Mouse (Mus musculus) neural tube, embryonic 13.5 days (tissue): ENCODE measurements around the gene Wnt6. TPM values are rescaled to one million over a fixed set of nuclear protein-coding genes. Genes with fewer than 3 reads are reported as not detected.

Experiments used
- ATAC-seq: fragments of 200-750 bp; cut with Nextera tagmentation; 2 replicates; pipeline ENCODE4 v1.8.0; 2017; ENCODE audit warnings: low read depth, mild to moderate bottlenecking, moderate TSS enrichment, moderate library complexity
- H3K27ac ChIP-seq: fragments of 300-500 bp; sonication (generic); replicated peaks from 2 replicates; pipeline ENCODE4 v1.5.1; 2015; ENCODE audit warnings: moderate library complexity, mild to moderate bottlenecking, inconsistent platforms
- H3K27me3 ChIP-seq: fragments of 300-500 bp; sonication (generic); 2 replicates; pipeline ENCODE4 v1.6.1; 2015; ENCODE audit warnings: mild to moderate bottlenecking, inconsistent platforms
- H3K36me3 ChIP-seq: fragments of 300-500 bp; sonication (generic); 2 replicates; pipeline ENCODE4 v1.6.1; 2015; ENCODE audit warnings: mild to moderate bottlenecking, inconsistent platforms
- H3K4me1 ChIP-seq: fragments of 300-500 bp; sonication (generic); replicated peaks from 2 replicates; pipeline ENCODE4 v1.6.1; 2015; ENCODE audit warnings: inconsistent platforms
- H3K4me2 ChIP-seq: fragments of 300-500 bp; sonication (generic); 2 replicates; pipeline ENCODE4 v1.6.1; 2015; ENCODE audit warnings: inconsistent platforms, mild to moderate bottlenecking, moderate library complexity
- H3K4me3 ChIP-seq: fragments of 300-500 bp; sonication (generic); 2 replicates; pipeline ENCODE4 v1.5.1; 2015; ENCODE audit warnings: mild to moderate bottlenecking, inconsistent platforms
- H3K9ac ChIP-seq: fragments of 300-500 bp; sonication (generic); 2 replicates; pipeline ENCODE4 v1.6.1; 2015; ENCODE audit warnings: moderate library complexity, mild to moderate bottlenecking, inconsistent platforms
- H3K9me3 ChIP-seq: fragments of 300-500 bp; sonication (generic); 2 replicates; pipeline ENCODE4 v1.6.1; 2016; ENCODE audit warnings: inconsistent platforms
- WGBS: fragments of 180-500 bp; shearing (Covaris S2); methylation state at CpG from one replicate; pipeline ENCODE4 v1.1.7; 2015; 5-methylcytosine and 5-hydroxymethylcytosine counted together
- polyA plus RNA-seq: library from polyadenylated mRNA; unstranded; fragments of >200 nt; fragmentation: Nextera tagmentation; extraction: Ambion mirVana; gene quantifications from 2 replicates; pipeline ENCODE4 v1.2.1, GENCODE M21; 2015

Gene Wnt6
- polyA plus RNA-seq, 1 experiment from 2014 or later: 8.9 TPM

DNA sequence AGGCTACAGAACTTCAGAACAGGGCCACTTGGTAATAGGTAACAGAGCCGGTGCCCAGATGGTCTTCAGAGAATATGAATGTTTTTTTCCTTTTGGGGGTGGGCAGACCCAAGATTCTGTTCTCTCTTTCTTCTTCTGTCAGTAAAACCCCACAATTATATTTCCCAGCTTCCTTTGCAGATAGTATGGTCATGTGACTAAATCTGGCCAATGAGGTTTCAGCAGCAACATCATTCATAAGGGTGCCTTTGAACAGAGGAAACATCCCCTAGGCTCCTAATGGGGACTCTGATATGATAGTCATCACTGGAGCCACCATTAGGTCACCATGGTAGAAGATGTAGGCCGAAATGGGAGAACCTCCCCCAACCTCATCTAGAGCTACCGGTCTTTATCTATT is 18.9 kb upstream of the Wnt6 start:
- Histone ChIP-seq H3K4me3 (no peak overlapping the region), H3K27ac (no peak overlapping the region), H3K4me2 (no peak overlapping the region), H3K27me3 (peaks cover 14% of the 10 kb centered on the region), H3K4me1 (peaks cover 5% of the 10 kb centered on the region; the same call in 1 of the 2 replicates), H3K9me3 (no peaks in the 10 kb centered on the region), H3K36me3 (no peaks in the 10 kb centered on the region), H3K9ac (no peak overlapping the region)
- no peak for ATAC-seq
- 97% methylated on average over 3 of the region's 3 CpGs for WGBS

DNA sequence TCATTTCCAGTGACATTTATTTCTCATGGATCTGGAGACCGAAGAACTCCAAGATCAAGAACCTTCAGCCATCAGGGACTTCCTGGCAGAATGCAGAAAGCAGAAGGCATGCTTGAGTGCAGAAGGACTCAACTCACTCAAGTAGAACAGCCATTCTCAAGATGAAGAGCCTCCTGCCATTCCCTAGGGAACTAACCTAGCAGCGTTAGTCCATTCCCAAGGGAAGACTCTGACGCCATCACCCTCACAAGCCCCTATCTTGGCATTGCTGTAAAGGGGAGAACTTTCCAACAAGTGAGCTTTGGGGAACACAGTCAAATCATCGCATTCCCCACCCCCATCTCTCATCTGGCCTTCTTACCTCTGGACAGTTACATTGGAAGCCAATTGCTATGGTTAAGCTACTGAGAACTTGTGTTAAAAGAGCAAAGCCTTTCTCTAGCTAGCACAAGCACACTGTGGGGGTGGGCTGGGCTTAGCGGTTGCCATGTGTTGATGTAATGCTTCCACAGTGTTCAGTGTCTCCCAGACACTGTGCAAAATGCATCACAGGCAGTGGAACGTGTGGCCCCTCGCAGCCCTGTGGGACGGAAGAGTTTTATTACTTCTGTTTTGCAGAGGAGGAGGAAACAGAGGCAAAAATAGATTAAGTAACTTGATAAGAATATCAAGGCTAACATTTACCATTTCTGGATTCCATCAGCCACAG is 18.3 kb upstream of the Wnt6 start:
- WGBS: 87% methylated on average over 8 of the region's 8 CpGs
- no peak overlapping the region for H3K4me3 ChIP-seq
- no peak overlapping the region for H3K9ac ChIP-seq
- H3K9me3 ChIP-seq: no peaks in the 10 kb centered on the region
- no peak for ATAC-seq
- no peak overlapping the region for H3K4me2 ChIP-seq
- H3K27me3 ChIP-seq: peaks cover 12% of the 10 kb centered on the region
- no peak overlapping the region for H3K27ac ChIP-seq
- no peaks in the 10 kb centered on the region for H3K36me3 ChIP-seq
- peaks cover 4% of the 10 kb centered on the region; the same call in 1 of the 2 replicates for H3K4me1 ChIP-seq

DNA sequence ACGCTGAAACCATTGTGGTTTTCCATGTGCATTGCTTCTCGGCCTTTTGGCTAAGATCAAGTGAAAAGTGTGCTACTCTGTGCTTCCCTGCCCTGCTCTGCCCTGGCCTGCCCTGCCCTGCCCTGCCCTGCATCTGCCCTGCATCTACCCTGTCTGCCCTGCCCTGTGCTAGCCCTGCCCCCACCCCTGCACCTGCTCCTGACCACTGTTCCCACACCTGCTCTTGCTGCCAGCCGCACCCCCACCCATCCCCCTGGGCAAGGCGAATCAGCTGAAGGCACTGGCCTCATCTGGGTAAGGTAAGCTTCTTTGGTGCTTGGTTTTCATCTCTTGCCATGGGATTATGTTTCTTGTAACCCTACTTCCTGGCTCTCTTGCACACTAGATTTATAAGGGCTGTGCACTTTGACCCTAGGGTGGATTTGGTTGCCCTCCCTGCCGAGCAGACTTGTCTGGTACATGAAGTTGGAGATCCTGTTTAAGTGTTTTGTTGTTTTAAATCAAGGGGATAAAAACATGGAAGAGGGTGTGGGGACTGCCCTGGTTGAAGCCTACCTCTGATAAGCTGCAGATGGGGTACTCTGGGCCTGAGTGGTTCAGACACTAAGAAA is 17.4 kb upstream of the Wnt6 start:
- ATAC-seq: no peak
- Histone ChIP-seq H3K4me2 (no peak overlapping the region), H3K9me3 (no peaks in the 10 kb centered on the region), H3K4me3 (no peak overlapping the region), H3K4me1 (no peaks in the 10 kb centered on the region), H3K36me3 (no peaks in the 10 kb centered on the region), H3K27me3 (peaks cover 4% of the 10 kb centered on the region), H3K27ac (no peak overlapping the region), H3K9ac (no peak overlapping the region)
- WGBS: 77% methylated on average over 5 of the region's 5 CpGs

DNA sequence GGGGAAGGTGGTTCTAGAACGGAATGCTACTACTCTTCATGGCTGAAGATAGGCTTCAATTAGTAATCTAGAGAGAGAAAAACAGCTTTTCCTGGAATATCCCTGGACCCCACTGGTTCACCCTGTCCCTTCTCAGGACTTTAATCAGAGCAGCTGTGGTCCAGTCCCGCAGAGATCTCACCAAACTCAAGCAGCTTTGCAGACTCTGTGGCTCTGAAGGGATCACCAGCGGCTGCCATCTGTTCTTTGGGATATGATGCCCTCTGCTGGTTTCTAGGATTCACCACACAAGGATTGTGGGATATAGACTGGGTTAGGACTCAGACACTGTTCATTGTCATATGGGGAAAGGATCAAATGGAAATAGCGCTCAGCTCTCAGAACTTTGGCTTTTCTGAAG is 11.9 kb upstream of the Wnt6 start:
- no peak overlapping the region for H3K4me2 ChIP-seq
- H3K4me1 ChIP-seq: no peaks in the 10 kb centered on the region
- WGBS: 32% methylated on average over 4 of the region's 4 CpGs
- no peak for ATAC-seq
- H3K27ac ChIP-seq: no peak overlapping the region
- no peak overlapping the region for H3K4me3 ChIP-seq
- H3K27me3 ChIP-seq: peaks cover 36% of the 10 kb centered on the region
- H3K9me3 ChIP-seq: no peaks in the 10 kb centered on the region
- no peak overlapping the region for H3K9ac ChIP-seq
- H3K36me3 ChIP-seq: no peaks in the 10 kb centered on the region

DNA sequence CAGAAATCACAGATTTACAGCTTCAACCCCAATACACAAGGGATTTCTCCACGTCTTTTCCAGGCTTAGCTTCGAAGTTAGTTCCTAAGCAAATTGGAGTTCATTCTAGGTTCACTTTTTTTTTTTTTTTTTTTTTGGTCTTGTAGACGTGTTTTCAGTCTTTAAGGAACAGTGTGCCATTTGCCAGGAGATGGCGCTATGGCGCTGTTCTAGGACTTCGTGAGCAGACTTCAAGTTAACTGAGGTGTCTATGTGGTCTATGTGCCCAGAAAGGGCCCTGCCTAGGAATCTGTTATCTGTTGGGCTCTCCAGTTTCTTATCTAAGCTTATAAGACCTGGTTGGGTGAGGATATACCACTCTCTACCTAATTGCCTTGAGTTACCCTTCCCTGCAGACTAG is 8.6 kb upstream of the Wnt6 start:
- 3% methylated on average over 6 of the region's 6 CpGs for WGBS
- Histone ChIP-seq H3K9ac (no peak overlapping the region), H3K4me2 (no peak overlapping the region), H3K9me3 (no peaks in the 10 kb centered on the region), H3K4me1 (no peaks in the 10 kb centered on the region), H3K36me3 (no peaks in the 10 kb centered on the region), H3K27me3 (peaks cover 63% of the 10 kb centered on the region), H3K4me3 (no peak overlapping the region), H3K27ac (no peak overlapping the region)
- no peak for ATAC-seq

DNA sequence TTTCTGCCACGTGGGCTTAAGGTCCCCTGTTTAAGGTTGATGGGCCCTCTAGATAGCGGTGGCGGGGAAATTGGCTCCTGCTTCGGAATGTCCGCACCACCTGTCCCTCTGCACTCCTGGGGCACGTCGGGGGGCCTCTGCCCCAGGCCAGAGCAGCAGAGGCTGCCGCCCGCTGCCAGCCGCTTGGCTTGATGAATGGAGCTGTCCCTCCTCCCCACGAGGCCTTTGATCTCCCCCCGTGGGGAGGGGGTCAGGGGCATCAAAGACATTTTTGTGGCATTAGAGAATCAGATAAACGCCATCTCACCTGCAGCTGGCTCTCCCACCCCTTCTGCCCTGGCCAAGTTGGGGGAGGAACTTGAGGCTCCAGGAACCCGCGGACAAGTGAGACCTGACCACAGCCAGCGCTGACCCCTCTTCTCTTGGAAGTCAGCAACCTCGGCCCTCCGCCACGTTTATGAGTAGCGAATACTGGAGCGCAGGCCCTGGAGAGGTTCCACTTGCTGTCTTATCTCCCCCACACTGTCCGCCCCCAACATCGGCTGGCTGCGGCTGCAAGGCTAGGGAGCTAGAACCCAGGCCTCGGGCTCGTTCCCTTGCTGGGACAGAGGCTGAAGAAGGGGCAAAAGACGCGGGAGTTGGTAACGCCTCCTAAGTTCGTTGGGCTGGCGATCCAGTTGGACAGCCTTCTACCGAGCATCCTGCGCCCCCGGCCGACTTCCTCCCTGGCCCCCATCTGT is 795 bp upstream of the Wnt6 start:
- no peak for ATAC-seq
- WGBS: 1% methylated on average over 35 of the region's 35 CpGs

DNA sequence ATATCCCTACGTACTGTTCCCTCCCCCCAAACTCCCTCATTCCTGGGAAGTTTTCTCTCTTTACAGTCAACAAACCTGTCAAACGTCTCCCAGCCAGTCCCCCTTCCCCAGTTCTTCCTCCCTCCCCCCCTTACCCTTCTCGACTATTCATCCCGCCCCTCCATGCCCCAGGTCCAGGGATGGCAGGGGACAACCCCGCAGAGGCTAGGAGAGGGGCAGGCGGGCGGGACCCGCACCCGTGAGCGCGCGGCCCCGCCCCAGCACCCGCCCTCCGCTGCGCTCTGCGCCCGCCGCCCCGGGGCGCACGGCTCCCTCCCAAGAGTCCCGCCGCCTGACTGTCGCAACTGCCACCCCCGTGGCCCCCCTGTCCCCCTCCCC is 236 bp upstream of the Wnt6 start:
- Histone ChIP-seq H3K4me1 (peaks cover 43% of the 10 kb centered on the region), H3K9me3 (no peaks in the 10 kb centered on the region), H3K4me3 (peak overlapping the region; percentile 45), H3K9ac (peak overlapping the region; percentile 72), H3K36me3 (no peaks in the 10 kb centered on the region), H3K27me3 (peaks cover 98% of the 10 kb centered on the region), H3K27ac (no peak overlapping the region), H3K4me2 (peak overlapping the region; percentile 80)
- WGBS: under 1% methylated on average over 25 of the region's 26 CpGs
- no peak for ATAC-seq

More for the DNA sequence above, 795 bp upstream of the Wnt6 start:
- H3K4me1 ChIP-seq: peaks cover 43% of the 10 kb centered on the region
- H3K9me3 ChIP-seq: no peaks in the 10 kb centered on the region
- H3K27me3 ChIP-seq: peaks cover 97% of the 10 kb centered on the region
- peak overlapping the region; percentile 80 for H3K4me2 ChIP-seq
- no peaks in the 10 kb centered on the region for H3K36me3 ChIP-seq
- H3K27ac ChIP-seq: no peak overlapping the region
- H3K9ac ChIP-seq: peak overlapping the region; percentile 72; the same call in 1 of the 2 replicates
- peak overlapping the region; percentile 45 for H3K4me3 ChIP-seq

DNA sequence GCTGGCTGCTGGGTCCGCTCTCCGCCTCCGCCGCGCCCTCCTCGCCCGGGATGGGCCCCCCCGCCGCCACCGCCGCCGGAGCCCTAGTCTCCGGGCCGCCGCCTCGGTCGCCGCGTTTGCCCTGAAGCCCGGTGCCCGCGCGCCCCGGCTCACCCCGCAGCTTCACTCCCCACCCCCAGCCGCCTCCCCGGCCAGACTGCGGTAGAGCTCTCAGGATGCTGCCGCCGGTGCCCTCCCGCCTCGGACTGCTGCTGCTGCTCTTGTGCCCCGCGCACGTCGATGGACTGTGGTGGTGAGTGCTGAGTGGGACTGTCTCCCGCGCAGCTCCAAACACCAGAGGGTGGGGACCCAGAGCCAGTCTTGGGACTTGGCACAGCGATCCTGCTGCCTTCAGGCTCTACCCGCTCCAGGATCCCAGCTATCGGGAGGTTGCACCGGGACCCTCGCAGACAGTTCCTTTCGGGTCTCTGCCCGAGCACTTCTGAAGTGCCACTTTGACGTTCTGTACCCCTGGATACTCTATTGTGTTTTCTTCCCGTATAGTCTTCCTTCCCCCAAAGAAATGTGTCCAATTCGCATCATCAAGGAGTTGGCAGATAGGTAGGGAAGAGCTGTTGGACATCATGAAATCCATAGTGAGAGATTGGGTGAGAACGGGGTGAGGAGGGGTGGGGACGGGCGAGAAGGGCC is 384 bp downstream of the Wnt6 start:
- H3K4me1 ChIP-seq: peaks cover 43% of the 10 kb centered on the region
- no peak overlapping the region for H3K27ac ChIP-seq
- H3K4me2 ChIP-seq: peak overlapping the region; percentile 80
- peak overlapping the region; percentile 72 for H3K9ac ChIP-seq
- H3K36me3 ChIP-seq: no peaks in the 10 kb centered on the region
- ATAC-seq: no peak
- peak overlapping the region; percentile 45 for H3K4me3 ChIP-seq
- no peaks in the 10 kb centered on the region for H3K9me3 ChIP-seq
- peaks cover 98% of the 10 kb centered on the region for H3K27me3 ChIP-seq
- under 1% methylated on average over 42 of the region's 51 CpGs for WGBS

DNA sequence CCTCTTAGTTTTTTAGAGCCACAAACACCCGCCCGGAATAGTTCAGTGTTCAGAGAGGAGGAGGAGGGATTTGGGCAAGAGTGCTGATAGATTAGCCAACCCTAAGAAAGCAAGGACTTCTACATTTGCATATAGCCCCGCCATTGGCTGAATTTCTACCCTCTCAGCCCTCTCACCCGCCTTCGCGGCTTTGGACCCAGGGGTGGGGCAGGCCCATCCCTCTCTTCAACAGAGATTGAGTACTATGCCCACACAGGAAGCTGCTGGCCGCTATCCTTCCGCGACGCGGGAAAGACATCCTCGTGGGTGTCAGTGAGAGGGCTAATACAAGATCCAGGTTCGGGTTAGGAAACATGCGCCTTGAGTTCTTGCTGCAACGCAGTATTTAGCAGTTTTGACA is 1.4 kb downstream of the Wnt6 start:
- Histone ChIP-seq H3K9me3 (no peaks in the 10 kb centered on the region), H3K4me2 (peak overlapping the region; percentile 80), H3K36me3 (no peaks in the 10 kb centered on the region), H3K27me3 (peaks cover 99% of the 10 kb centered on the region), H3K9ac (no peak overlapping the region), H3K4me3 (peak overlapping the region; percentile 45), H3K4me1 (peaks cover 43% of the 10 kb centered on the region), H3K27ac (no peak overlapping the region)
- 1% methylated on average over 15 of the region's 15 CpGs for WGBS
- peak; percentile 76 for ATAC-seq

DNA sequence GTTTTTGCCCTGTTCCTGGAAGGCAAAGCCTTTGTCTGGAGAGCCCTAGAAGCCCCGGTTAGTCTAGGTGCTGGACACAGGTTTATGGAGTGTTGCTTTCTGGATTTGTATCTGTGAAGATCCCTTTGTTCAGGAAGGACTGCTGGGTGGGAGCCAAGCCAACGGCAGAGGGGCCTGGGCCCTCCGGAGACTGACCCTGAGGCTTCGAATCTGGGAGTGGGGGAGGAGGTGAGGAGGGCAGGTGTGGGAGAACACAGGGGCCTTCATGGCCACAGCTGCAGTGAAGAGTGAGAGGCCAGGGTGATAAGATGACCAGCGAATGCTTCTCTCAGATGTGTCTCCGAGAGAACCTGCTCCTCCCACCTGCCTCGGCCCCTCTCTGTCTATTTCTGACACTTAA is 2.4 kb downstream of the Wnt6 start:
- Histone ChIP-seq H3K4me2 (no peak overlapping the region), H3K36me3 (no peaks in the 10 kb centered on the region), H3K9me3 (no peaks in the 10 kb centered on the region), H3K4me3 (no peak overlapping the region), H3K9ac (no peak overlapping the region), H3K4me1 (peaks cover 43% of the 10 kb centered on the region), H3K27me3 (peaks cover 99% of the 10 kb centered on the region), H3K27ac (no peak overlapping the region)
- no peak for ATAC-seq
- WGBS: 15% methylated on average over 7 of the region's 7 CpGs

DNA sequence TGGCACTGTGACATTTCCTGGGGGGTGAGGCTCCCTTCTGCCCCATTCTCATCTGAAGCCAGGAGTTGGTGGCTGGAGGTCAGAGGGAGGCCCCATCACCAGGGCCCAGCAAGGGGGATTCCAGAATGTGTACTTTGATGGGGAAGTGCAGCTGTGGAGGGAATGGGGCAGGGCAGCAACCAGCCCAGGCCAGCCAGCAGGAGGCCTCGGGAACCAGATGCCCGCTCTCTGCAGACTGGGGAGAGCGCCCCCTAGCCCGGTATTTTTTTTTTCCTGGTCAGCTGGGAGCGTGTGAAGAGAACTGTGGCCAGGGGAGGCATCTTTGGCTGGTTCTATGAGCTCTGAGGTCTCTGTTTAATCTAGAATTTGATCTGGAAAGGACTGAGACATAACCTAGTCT is 4.1 kb downstream of the Wnt6 start:
- Histone ChIP-seq H3K36me3 (no peaks in the 10 kb centered on the region), H3K27me3 (peaks cover 96% of the 10 kb centered on the region), H3K4me1 (peaks cover 28% of the 10 kb centered on the region), H3K4me3 (no peak overlapping the region), H3K9me3 (no peaks in the 10 kb centered on the region), H3K27ac (no peak overlapping the region), H3K4me2 (no peak overlapping the region), H3K9ac (no peak overlapping the region)
- WGBS: 14% methylated on average over 5 of the region's 5 CpGs
- ATAC-seq: no peak

DNA sequence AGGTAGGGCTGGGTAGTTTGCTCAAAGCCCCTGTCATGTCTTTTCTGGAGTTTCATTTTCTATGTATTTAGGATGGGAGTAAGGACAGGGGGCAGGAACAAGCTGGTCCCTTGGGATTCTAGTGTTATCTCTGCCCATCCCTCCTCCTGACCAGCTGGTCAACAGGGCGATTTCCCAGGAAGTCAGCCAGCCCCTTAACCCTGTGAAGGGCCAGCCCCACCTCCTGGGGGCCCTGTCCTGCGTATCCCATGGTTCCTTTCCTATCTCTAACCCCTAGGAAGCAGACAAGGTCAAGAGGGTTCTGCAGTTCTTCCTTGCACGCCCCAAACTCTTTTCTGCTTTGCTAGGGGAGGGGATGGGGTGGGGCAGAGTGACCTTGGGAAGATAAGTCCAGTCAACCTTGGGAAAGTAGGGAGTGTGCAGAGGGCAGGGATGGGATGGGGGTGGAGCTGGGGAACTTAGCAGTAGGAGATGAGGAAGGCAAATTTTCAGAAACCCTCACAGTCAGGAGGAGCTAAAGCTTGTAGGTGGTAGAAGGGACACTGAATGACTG is 7.3 kb downstream of the Wnt6 start:
- Histone ChIP-seq H3K4me2 (no peak overlapping the region), H3K27me3 (peaks cover 96% of the 10 kb centered on the region), H3K9ac (no peak overlapping the region), H3K36me3 (no peaks in the 10 kb centered on the region), H3K4me1 (peaks cover 20% of the 10 kb centered on the region), H3K9me3 (no peaks in the 10 kb centered on the region), H3K27ac (no peak overlapping the region), H3K4me3 (no peak overlapping the region)
- WGBS: 47% methylated on average over 3 of the region's 3 CpGs
- ATAC-seq: no peak
